Mouse (Mus musculus) erythroblast, embryonic 14.5 days (primary cell): ENCODE data around the gene Car4.

Experiments
- GATA1 ChIP-seq: IDR thresholded peaks from 2 replicates; pipeline ENCODE4 v1.6.1; 2012; ENCODE audit warnings: low read length, inconsistent platforms, mixed read lengths
- TAL1 ChIP-seq: IDR thresholded peaks from 3 replicates; pipeline ENCODE4 v1.6.1; 2012; ENCODE audit warnings: low read length, inconsistent platforms, mixed read lengths

- no peak for TF ChIP-seq GATA1
- TF ChIP-seq TAL1: no peak
Measured at GRCm38 (mm10) chr11:84961571-84961970, 4.0 kb downstream of the Car4 start.
